Mouse (Mus musculus) gastrocnemius, adult 18-20 months (tissue): ENCODE data around the gene Dusp2. TPM values are rescaled to one million over a fixed set of nuclear protein-coding genes. Genes with fewer than 3 reads are reported as not detected.

ENCODE experiments used
- DNase-seq: peaks from one replicate; pipeline ENCODE4 v3.0.0; 2021; ENCODE audit warnings: low spot score
- total RNA-seq, 2 experiments: library from RNA; stranded (reverse); gene quantifications; 2 replicates each; pipeline ENCODE4 v1.2.3; 2021

Dusp2 gene
- total RNA-seq, 2 experiments from 2014 or later: 0.37 to 1.00 TPM

GRCm38 (mm10) chr2:127322671-127323285 is 13.2 kb upstream of the Dusp2 start:
- no peak for DNase-seq

- no peak for DNase-seq
Measured at GRCm38 (mm10) chr2:127323667-127324066, 12.3 kb upstream of the Dusp2 start.

GRCm38 (mm10) chr2:127324456-127324855 is 11.5 kb upstream of the Dusp2 start:
- DNase-seq: no peak

GRCm38 (mm10) chr2:127328090-127328851 is 7.7 kb upstream of the Dusp2 start:
- no peak for DNase-seq

GRCm38 (mm10) chr2:127332807-127333570 is 3.0 kb upstream of the Dusp2 start:
- no peak for DNase-seq

- no peak for DNase-seq
Measured at GRCm38 (mm10) chr2:127333945-127334603, 1.9 kb upstream of the Dusp2 start.

GRCm38 (mm10) chr2:127335078-127335541 is 849 bp upstream of the Dusp2 start:
- DNase-seq: no peak

GRCm38 (mm10) chr2:127336497-127336832 is 506 bp downstream of the Dusp2 start:
- no peak for DNase-seq

GRCm38 (mm10) chr2:127336885-127337284 is 926 bp downstream of the Dusp2 start:
- DNase-seq: no peak

GRCm38 (mm10) chr2:127337531-127337930 is 1.6 kb downstream of the Dusp2 start:
- DNase-seq: no peak

GRCm38 (mm10) chr2:127338012-127338411 is 2.1 kb downstream of the Dusp2 start:
- no peak for DNase-seq

GRCm38 (mm10) chr2:127338416-127338815 is 2.5 kb downstream of the Dusp2 start, which contains the start of gene Astl:
Astl (plus strand) TSS chr2:127338639.
- no peak for DNase-seq

GRCm38 (mm10) chr2:127338833-127339232 is 2.9 kb downstream of the Dusp2 start:
- no peak for DNase-seq

GRCm38 (mm10) chr2:127339262-127339661 is 3.3 kb downstream of the Dusp2 start:
- no peak for DNase-seq

GRCm38 (mm10) chr2:127341159-127341558 is 5.2 kb downstream of the Dusp2 start:
- peak; percentile 56 for DNase-seq

GRCm38 (mm10) chr2:127346334-127346733 is 10.4 kb downstream of the Dusp2 start:
- no peak for DNase-seq

GRCm38 (mm10) chr2:127347147-127347985 is 11.4 kb downstream of the Dusp2 start:
- no peak for DNase-seq

GRCm38 (mm10) chr2:127353881-127354280 is 17.9 kb downstream of the Dusp2 start:
- DNase-seq: no peak

GRCm38 (mm10) chr2:127362459-127363281 is 26.7 kb downstream of the Dusp2 start, which contains the start of gene Adra2b:
Adra2b (plus strand) TSS chr2:127363208.
- peak; percentile 71 for DNase-seq

- DNase-seq: no peak
Measured at GRCm38 (mm10) chr2:127363282-127363652, 27.3 kb downstream of the Dusp2 start.
